Mouse (Mus musculus) midbrain, embryonic 16.5 days (tissue): ENCODE data around the gene Tmem141. TPM values are rescaled to one million over a fixed set of nuclear protein-coding genes. Genes with fewer than 3 reads are reported as not detected.

Experiments
- polyA plus RNA-seq: library from polyadenylated mRNA; unstranded; fragments of >200 nt; fragmentation: Nextera tagmentation; extraction: Ambion mirVana; gene quantifications from 2 replicates; pipeline ENCODE4 v1.2.1, GENCODE M21; 2015

The Tmem141 gene
- polyA plus RNA-seq, 1 experiment from 2014 or later = 67.2 TPM

Other genes with a start within 250 kb of the Tmem141 start
- 9.0 and 9.2 TPM in 2 replicates for gene Sapcd2, start 249.7 kb downstream of the Tmem141 start, polyA plus RNA-seq
- gene Entpd2, start 226.1 kb downstream of the Tmem141 start, polyA plus RNA-seq = 3.7 and 9.0 TPM in 2 replicates
- gene Npdc1, start 222.7 kb downstream of the Tmem141 start, polyA plus RNA-seq = 481 and 529 TPM in 2 replicates
- 0.09 and 0.80 TPM in 2 replicates for gene Fut7, start 198.7 kb downstream of the Tmem141 start, polyA plus RNA-seq
- gene Abca2, start 193.3 kb downstream of the Tmem141 start, polyA plus RNA-seq = 17.3 and 18.3 TPM in 2 replicates
- gene Clic3, start 165.2 kb downstream of the Tmem141 start, polyA plus RNA-seq = 2.8 and 3.4 TPM in 2 replicates
- gene Paxx, start 160.9 kb downstream of the Tmem141 start, polyA plus RNA-seq = 121 and 130 TPM in 2 replicates
- 465 and 593 TPM in 2 replicates for gene Ptgds, start 152.0 kb downstream of the Tmem141 start, polyA plus RNA-seq
- not detected in 2 replicates for gene Lcn12, start 128.1 kb downstream of the Tmem141 start, polyA plus RNA-seq
- 137 and 139 TPM in 2 replicates for gene Fbxw5, start 121.3 kb downstream of the Tmem141 start, polyA plus RNA-seq
- gene C8g, start 120.3 kb downstream of the Tmem141 start, polyA plus RNA-seq = 5.1 and 5.9 TPM in 2 replicates
- gene Traf2, start 75.1 kb downstream of the Tmem141 start, polyA plus RNA-seq = 15.2 and 15.9 TPM in 2 replicates
- gene Edf1, start 64.2 kb downstream of the Tmem141 start, polyA plus RNA-seq = 374 and 380 TPM in 2 replicates
- gene Mamdc4, start 47.2 kb downstream of the Tmem141 start, polyA plus RNA-seq = 0.50 and 2.4 TPM in 2 replicates
- 148 and 149 TPM in 2 replicates for gene Phpt1, start 46.8 kb downstream of the Tmem141 start, polyA plus RNA-seq
- 11.4 and 14.9 TPM in 2 replicates for gene Ajm1, start 40.2 kb downstream of the Tmem141 start, polyA plus RNA-seq
- 64.7 and 68.3 TPM in 2 replicates for gene Rabl6, start 13.5 kb downstream of the Tmem141 start, polyA plus RNA-seq
- 0.11 and 0.24 TPM in 2 replicates for gene Ccdc183, start 4.3 kb downstream of the Tmem141 start, polyA plus RNA-seq
- 2.5 and 3.1 TPM in 2 replicates for gene Fcna, start 6.0 kb upstream of the Tmem141 start, polyA plus RNA-seq
- not detected in 2 replicates for gene Lcn8, start 31.1 kb upstream of the Tmem141 start, polyA plus RNA-seq
- not detected in 2 replicates for gene Lcn5, start 35.9 kb upstream of the Tmem141 start, polyA plus RNA-seq
- not detected in 2 replicates for gene Lcn6, start 54.8 kb upstream of the Tmem141 start, polyA plus RNA-seq
- gene Lcn10, start 60.7 kb upstream of the Tmem141 start, polyA plus RNA-seq = not detected in 2 replicates
- gene Obp2a, start 78.0 kb upstream of the Tmem141 start, polyA plus RNA-seq = not detected in 2 replicates
- gene Bmyc, start 84.7 kb upstream of the Tmem141 start, polyA plus RNA-seq = 158 and 170 TPM in 2 replicates
- gene Obp2b, start 115.0 kb upstream of the Tmem141 start, polyA plus RNA-seq = not detected in 2 replicates
- gene Lcn3, start 143.6 kb upstream of the Tmem141 start, polyA plus RNA-seq = not detected in 2 replicates
- not detected in 2 replicates for gene Lcn11, start 155.0 kb upstream of the Tmem141 start, polyA plus RNA-seq
- not detected in 2 replicates for gene Gm13539, start 160.3 kb upstream of the Tmem141 start, polyA plus RNA-seq
- gene Glt6d1, start 193.8 kb upstream of the Tmem141 start, polyA plus RNA-seq = not detected in 2 replicates
- not detected in 2 replicates for gene Lcn9, start 201.1 kb upstream of the Tmem141 start, polyA plus RNA-seq
- not detected in 2 replicates for gene Sohlh1, start 225.2 kb upstream of the Tmem141 start, polyA plus RNA-seq
- 18.8 and 21.8 TPM in 2 replicates for gene Kcnt1, start 241.7 kb upstream of the Tmem141 start, polyA plus RNA-seq